Mouse (Mus musculus): ENCODE data around the gene Nme8. TPM values are rescaled to one million over a fixed set of nuclear protein-coding genes. Genes with fewer than 3 reads are reported as not detected.

The Nme8 gene
- polyA plus RNA-seq, 1 experiment from 2014 or later, result not detected

GRCm38 (mm10) chr13:19612348-19612747 lies 85.2 kb downstream of the Nme8 start:
- Histone ChIP-seq H3K4me2 (replicated peaks) (no peak overlapping the region), H3K9ac (no peak overlapping the region), H3K27ac (no peak overlapping the region), H3K9me3 (no peaks in the 10 kb centered on the region), H3K4me1 (no peaks in the 10 kb centered on the region), H3K27me3 (no peaks in the 10 kb centered on the region), H3K4me3 (no peak overlapping the region), H3K36me3 (no peaks in the 10 kb centered on the region)
- 81% methylated on average over 1 of the region's 1 CpGs for WGBS
- no peak for ATAC-seq (ENCODE audit: low FRiP score, low read depth)

GRCm38 (mm10) chr13:19608120-19608519 lies 89.5 kb downstream of the Nme8 start:
- no peak overlapping the region for H3K9ac ChIP-seq
- no peak for ATAC-seq (ENCODE audit: low FRiP score, low read depth)
- no peaks in the 10 kb centered on the region for H3K36me3 ChIP-seq
- no peaks in the 10 kb centered on the region for H3K27me3 ChIP-seq
- no peaks in the 10 kb centered on the region for H3K9me3 ChIP-seq
- no peaks in the 10 kb centered on the region for H3K4me1 ChIP-seq
- H3K27ac ChIP-seq, result no peak overlapping the region
- no peak overlapping the region for H3K4me2 ChIP-seq (replicated peaks)
- no peak overlapping the region for H3K4me3 ChIP-seq

DNA sequence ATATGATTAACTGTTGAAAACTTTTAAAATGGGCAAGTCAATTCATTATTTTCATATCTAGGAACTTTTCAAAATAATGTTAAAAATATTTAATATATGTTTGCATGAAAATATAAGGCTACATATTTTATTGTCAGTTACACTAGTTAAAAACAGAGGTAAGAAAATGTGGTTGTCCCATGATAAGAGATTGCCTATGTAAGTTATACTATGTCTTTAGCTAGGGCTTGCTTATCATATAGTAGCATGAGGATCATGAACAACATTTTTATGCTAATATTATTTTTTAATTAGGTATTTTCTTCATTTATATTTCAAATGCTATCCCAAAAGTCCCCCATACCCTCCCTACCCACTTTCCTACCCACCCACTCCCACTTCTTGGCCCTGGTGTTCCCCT lies 92.7 kb downstream of the Nme8 start:
- Histone ChIP-seq H3K4me1 (no peaks in the 10 kb centered on the region), H3K27me3 (no peaks in the 10 kb centered on the region), H3K9me3 (no peaks in the 10 kb centered on the region), H3K9ac (no peak overlapping the region), H3K27ac (no peak overlapping the region), H3K4me2 (replicated peaks) (no peak overlapping the region), H3K36me3 (no peaks in the 10 kb centered on the region), H3K4me3 (no peak overlapping the region)
- ATAC-seq (ENCODE audit: low FRiP score, low read depth), result no peak

DNA sequence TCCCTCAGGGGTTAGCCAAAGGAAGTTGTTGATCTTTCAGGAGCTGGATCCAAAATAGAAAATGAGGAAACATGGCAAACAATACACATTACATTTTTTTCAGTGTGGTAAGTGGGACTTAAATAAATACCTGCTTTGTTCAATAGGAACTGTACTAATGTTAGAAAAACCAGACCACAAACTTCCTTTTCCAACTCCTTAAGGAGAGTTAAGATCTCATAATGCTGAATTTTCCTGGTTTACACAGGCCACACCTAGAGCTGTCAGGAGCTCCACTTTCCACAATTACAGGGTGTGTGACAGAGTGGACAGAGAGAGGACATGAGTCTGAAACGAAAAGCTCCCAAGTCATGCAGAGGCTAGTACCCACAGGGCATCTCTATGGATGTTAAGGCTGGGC lies 93.9 kb downstream of the Nme8 start:
- Histone ChIP-seq H3K9me3 (no peaks in the 10 kb centered on the region), H3K27ac (no peak overlapping the region), H3K36me3 (no peaks in the 10 kb centered on the region), H3K9ac (no peak overlapping the region), H3K4me3 (no peak overlapping the region), H3K4me1 (no peaks in the 10 kb centered on the region), H3K27me3 (no peaks in the 10 kb centered on the region), H3K4me2 (replicated peaks) (no peak overlapping the region)
- WGBS, result 72% methylated on average over 1 of the region's 1 CpGs
- no peak for ATAC-seq (ENCODE audit: low FRiP score, low read depth)

GRCm38 (mm10) chr13:19602531-19602930 lies 95.1 kb downstream of the Nme8 start:
- Histone ChIP-seq H3K36me3 (no peaks in the 10 kb centered on the region), H3K4me1 (no peaks in the 10 kb centered on the region), H3K9me3 (no peaks in the 10 kb centered on the region), H3K9ac (no peak overlapping the region), H3K27me3 (no peaks in the 10 kb centered on the region), H3K4me2 (replicated peaks) (no peak overlapping the region), H3K27ac (no peak overlapping the region), H3K4me3 (no peak overlapping the region)
- 62% methylated on average over 1 of the region's 1 CpGs for WGBS
- ATAC-seq (ENCODE audit: low FRiP score, low read depth), result no peak

DNA sequence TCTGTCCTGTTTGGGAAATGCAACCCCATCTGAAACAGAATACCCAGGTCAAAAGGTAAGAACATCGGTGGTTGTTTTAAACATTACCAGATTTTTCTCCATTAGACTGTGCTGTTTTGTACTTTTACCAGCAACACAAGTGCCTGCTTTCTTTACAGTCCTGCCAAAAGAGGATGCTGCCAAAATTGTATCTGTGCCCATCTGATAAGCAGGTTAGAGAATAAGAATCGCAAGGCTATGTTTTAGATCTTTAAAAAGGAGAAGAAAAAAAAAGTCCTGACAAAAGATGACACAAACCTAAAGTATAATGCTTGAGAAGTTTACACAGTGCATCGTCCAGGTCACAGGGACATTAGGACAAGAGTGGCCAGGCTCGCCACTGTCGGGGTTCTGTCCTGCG lies 98.4 kb downstream of the Nme8 start:
- Histone ChIP-seq H3K27ac (no peak overlapping the region), H3K27me3 (no peaks in the 10 kb centered on the region), H3K9me3 (no peaks in the 10 kb centered on the region), H3K36me3 (no peaks in the 10 kb centered on the region), H3K4me3 (no peak overlapping the region), H3K4me1 (no peaks in the 10 kb centered on the region), H3K9ac (no peak overlapping the region), H3K4me2 (replicated peaks) (no peak overlapping the region)
- 82% methylated on average over 6 of the region's 6 CpGs for WGBS
- ATAC-seq (ENCODE audit: low FRiP score, low read depth), result no peak

DNA sequence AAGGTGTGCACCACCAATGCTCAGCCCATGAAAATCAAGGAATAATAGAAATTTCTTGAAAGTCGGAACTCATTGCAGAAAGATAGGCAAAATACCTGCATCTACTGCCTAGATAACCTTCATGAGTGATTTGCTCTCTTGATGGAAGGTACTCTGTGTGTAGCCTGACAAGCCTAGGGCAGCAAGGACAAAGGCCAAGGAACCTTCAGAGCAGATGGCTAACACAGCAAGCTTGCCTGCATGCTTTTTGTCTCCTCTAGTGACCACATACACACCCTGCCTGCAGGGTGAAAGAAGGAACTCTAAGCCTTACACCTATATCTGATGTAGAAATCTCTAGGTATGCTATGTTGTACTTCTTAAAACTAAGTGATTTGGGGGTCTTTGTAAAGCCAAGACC lies 102.5 kb downstream of the Nme8 start:
- no peak for ATAC-seq (ENCODE audit: low FRiP score, low read depth)
- Histone ChIP-seq H3K4me1 (no peaks in the 10 kb centered on the region), H3K36me3 (no peaks in the 10 kb centered on the region), H3K27ac (no peak overlapping the region), H3K4me2 (replicated peaks) (no peak overlapping the region), H3K4me3 (no peak overlapping the region), H3K9me3 (no peaks in the 10 kb centered on the region), H3K9ac (no peak overlapping the region), H3K27me3 (no peaks in the 10 kb centered on the region)
- 96% methylated on average over 1 of the region's 1 CpGs for WGBS

Other genes starting within 250 kb of the Nme8 start
- gene Epdr1, start 77.9 kb downstream of the Nme8 start, polyA plus RNA-seq (2015; fragmentation: Nextera tagmentation; extraction: Ambion mirVana), result 13.6 and 13.7 TPM in 2 replicates
- gene Sfrp4, start 74.7 kb downstream of the Nme8 start, polyA plus RNA-seq (2015; fragmentation: Nextera tagmentation; extraction: Ambion mirVana), result 1.1 and 1.3 TPM in 2 replicates
- gene Gpr141, start 126.5 kb upstream of the Nme8 start, polyA plus RNA-seq (2015; fragmentation: Nextera tagmentation; extraction: Ambion mirVana), result 0.20 and 0.24 TPM in 2 replicates

Measured in limb, embryonic 13.5 days (tissue).